Mouse (Mus musculus) kidney, adult 18-20 months (tissue): ENCODE results near the gene Traip.
A peak's percentile ranks its signal among the peaks of the same experiment; 100 is the strongest.

Experiments
- DNase-seq: peaks from one replicate; pipeline ENCODE4 v3.0.0; 2021

Traip gene

GRCm38 (mm10) chr9:107949922-107950235 lies at the start of gene Traip:
Gene Traip, plus strand, starts transcription at chr9:107950136.
- DNase-seq, result no peak

- DNase-seq, result peak; percentile 71
These were observed 48.9 kb upstream of the Traip start for GRCm38 (mm10) chr9:107900840-107901626.

GRCm38 (mm10) chr9:107901627-107901914 lies 48.4 kb upstream of the Traip start:
- DNase-seq, result no peak

GRCm38 (mm10) chr9:107904726-107905125 lies 45.2 kb upstream of the Traip start:
- DNase-seq, result peak; percentile 88

- peak; percentile 82 for DNase-seq
These were observed 43.5 kb upstream of the Traip start, which contains the start of gene Mst1r for GRCm38 (mm10) chr9:107906252-107906966. Gene Mst1r, plus strand, starts transcription at chr9:107906873.

- no peak for DNase-seq
These were observed 42.8 kb upstream of the Traip start for GRCm38 (mm10) chr9:107906967-107907800.

GRCm38 (mm10) chr9:107907801-107908120 lies 42.2 kb upstream of the Traip start:
- no peak for DNase-seq

- no peak for DNase-seq
These were observed 41.4 kb upstream of the Traip start for GRCm38 (mm10) chr9:107908410-107909158.

- no peak for DNase-seq
These were observed 39.7 kb upstream of the Traip start for GRCm38 (mm10) chr9:107910025-107910769.

GRCm38 (mm10) chr9:107914764-107915420 lies 35.0 kb upstream of the Traip start:
- no peak for DNase-seq

GRCm38 (mm10) chr9:107917895-107918608 lies 31.9 kb upstream of the Traip start:
- no peak for DNase-seq

- DNase-seq, result no peak
These were observed 31.1 kb upstream of the Traip start for GRCm38 (mm10) chr9:107918884-107919283.

- no peak for DNase-seq
These were observed 30.5 kb upstream of the Traip start for GRCm38 (mm10) chr9:107919441-107919840.

GRCm38 (mm10) chr9:107923021-107923420 lies 26.9 kb upstream of the Traip start:
- peak; percentile 72 for DNase-seq

GRCm38 (mm10) chr9:107923956-107924355 lies 26.0 kb upstream of the Traip start:
- no peak for DNase-seq

GRCm38 (mm10) chr9:107925251-107925650 lies 24.7 kb upstream of the Traip start:
- DNase-seq, result no peak

GRCm38 (mm10) chr9:107926920-107927420 lies 23.0 kb upstream of the Traip start:
- no peak for DNase-seq

GRCm38 (mm10) chr9:107927749-107928148 lies 22.2 kb upstream of the Traip start:
- DNase-seq, result no peak

GRCm38 (mm10) chr9:107928169-107928568 lies 21.8 kb upstream of the Traip start, which contains the start of gene Actl11:
Gene Actl11, plus strand, starts transcription at chr9:107928469.
- no peak for DNase-seq

- no peak for DNase-seq
These were observed 17.7 kb upstream of the Traip start for GRCm38 (mm10) chr9:107932221-107932620.

GRCm38 (mm10) chr9:107934146-107934545 lies 15.8 kb upstream of the Traip start:
- no peak for DNase-seq
